Mouse (Mus musculus) midbrain, embryonic 16.5 days (tissue): ENCODE measurements around the gene Spata5. TPM values are rescaled to one million over a fixed set of nuclear protein-coding genes. Genes with fewer than 3 reads are reported as not detected.
"Not testable (repeated sequence)": the region's sequence is repeated elsewhere in the genome, so short reads cannot be mapped to it uniquely, and the experiment has no call there.

ENCODE experiments used
- ATAC-seq: fragments of 200-750 bp; cut with Nextera tagmentation; 2 replicates; pipeline ENCODE4 v1.8.0; 2017; ENCODE audit warnings: moderate TSS enrichment
- H3K27ac ChIP-seq: fragments of 300-500 bp; sonication (generic); 2 replicates; pipeline ENCODE4 v1.5.1; 2014; ENCODE audit warnings: mild to moderate bottlenecking, low read length, mixed read lengths
- H3K27me3 ChIP-seq: fragments of 300-500 bp; sonication (generic); 2 replicates; pipeline ENCODE4 v1.6.1; 2014; ENCODE audit warnings: low read depth, low read length, mixed read lengths; ENCODE audit not compliant: control insufficient read depth, insufficient read depth
- H3K36me3 ChIP-seq: fragments of 300-500 bp; sonication (generic); 2 replicates; pipeline ENCODE4 v1.6.1; 2014; ENCODE audit warnings: mild to moderate bottlenecking, low read length, moderate library complexity, mixed read lengths; ENCODE audit not compliant: control insufficient read depth, insufficient read depth
- H3K4me1 ChIP-seq: fragments of 300-500 bp; sonication (generic); 2 replicates; pipeline ENCODE4 v1.6.1; 2014; ENCODE audit warnings: mild to moderate bottlenecking, low read length, mixed read lengths; ENCODE audit not compliant: control insufficient read depth, insufficient read depth
- H3K4me2 ChIP-seq: fragments of 300-500 bp; sonication (generic); 2 replicates; pipeline ENCODE4 v1.6.1; 2014; ENCODE audit warnings: mild to moderate bottlenecking, low read length, mixed read lengths
- H3K4me3 ChIP-seq: fragments of 300-500 bp; sonication (generic); 2 replicates; pipeline ENCODE4 v1.5.1; 2014; ENCODE audit warnings: low read depth, mild to moderate bottlenecking, low read length, moderate library complexity, mixed read lengths
- H3K9ac ChIP-seq: fragments of 300-500 bp; sonication (generic); 2 replicates; pipeline ENCODE4 v1.6.1; 2014; ENCODE audit warnings: low read depth, low read length, mixed read lengths
- H3K9me3 ChIP-seq: fragments of 300-500 bp; sonication (generic); replicated peaks from 2 replicates; pipeline ENCODE4 v1.6.1; 2014; ENCODE audit warnings: mild to moderate bottlenecking, low read length, mixed read lengths; ENCODE audit not compliant: control insufficient read depth, poor library complexity, severe bottlenecking
- WGBS: fragments of 180-500 bp; shearing (Covaris S2); extraction: QIAGEN DNeasy Blood & Tissue Kit; methylation state at CpG from one replicate; pipeline ENCODE4 v1.1.7; 2014; 5-methylcytosine and 5-hydroxymethylcytosine counted together
- polyA plus RNA-seq: library from polyadenylated mRNA; unstranded; fragments of >200 nt; fragmentation: Nextera tagmentation; extraction: Ambion mirVana; gene quantifications from 2 replicates; pipeline ENCODE4 v1.2.1, GENCODE M21; 2015

Spata5 gene
- polyA plus RNA-seq, 1 experiment from 2014 or later = 30.3 TPM

GRCm38 (mm10) chr3:37510055-37511032 lies 90.6 kb downstream of the Spata5 start:
- H3K9ac ChIP-seq = no peak overlapping the region
- WGBS = 86% methylated on average over 7 of the region's 7 CpGs
- no peaks in the 10 kb centered on the region for H3K36me3 ChIP-seq
- H3K4me2 ChIP-seq = no peak overlapping the region
- H3K27ac ChIP-seq = no peak overlapping the region
- no peak overlapping the region for H3K4me3 ChIP-seq
- no peaks in the 10 kb centered on the region for H3K27me3 ChIP-seq
- no peaks in the 10 kb centered on the region for H3K4me1 ChIP-seq
- no peak for ATAC-seq
- no peaks in the 10 kb centered on the region for H3K9me3 ChIP-seq

DNA sequence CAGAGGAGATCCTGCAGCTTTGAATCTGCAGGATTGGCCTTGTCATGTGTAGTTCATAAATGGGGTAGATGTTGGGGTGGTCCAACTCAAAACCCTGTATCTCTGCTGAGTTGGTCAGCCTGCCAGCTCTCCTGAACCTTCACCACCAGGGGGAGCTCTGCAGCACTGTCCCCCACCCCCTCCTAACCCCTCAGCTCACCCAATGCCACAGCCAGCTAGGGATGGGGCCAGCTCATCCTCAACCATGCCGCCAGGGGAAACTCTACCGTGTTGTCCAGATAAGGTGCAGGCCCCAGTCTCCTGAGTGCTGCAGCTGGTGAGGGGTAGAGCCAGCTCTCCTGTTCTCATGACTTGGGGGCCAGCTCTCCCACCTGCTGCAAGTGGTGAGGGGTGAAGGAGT lies 95.8 kb downstream of the Spata5 start:
- Histone ChIP-seq H3K4me2 (no peak overlapping the region), H3K4me3 (no peak overlapping the region), H3K9ac (no peak overlapping the region), H3K27me3 (no peaks in the 10 kb centered on the region), H3K27ac (no peak overlapping the region), H3K4me1 (no peaks in the 10 kb centered on the region), H3K36me3 (no peaks in the 10 kb centered on the region), H3K9me3 (no peaks in the 10 kb centered on the region)
- 23% methylated on average over 2 of the region's 2 CpGs for WGBS
- ATAC-seq = no peak

DNA sequence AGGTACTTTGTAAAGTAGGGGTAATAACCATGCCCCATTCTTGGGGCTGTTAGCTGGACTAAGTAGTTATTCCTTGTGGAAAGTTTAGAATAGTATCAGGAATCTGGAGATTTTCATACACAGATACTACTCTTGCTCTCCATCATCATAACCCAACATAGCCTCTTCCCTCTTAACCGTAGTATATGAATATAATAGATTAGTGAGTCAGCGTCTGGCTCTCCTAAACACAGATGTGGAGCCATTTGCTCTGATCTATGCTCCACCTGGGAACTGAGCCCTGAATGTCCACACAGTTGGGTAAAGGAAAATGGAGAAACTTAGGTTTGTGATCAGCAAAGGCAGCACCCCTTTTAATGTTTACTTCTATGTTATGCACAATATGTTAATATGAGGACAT lies 96.7 kb downstream of the Spata5 start:
- Histone ChIP-seq H3K4me1 (no peaks in the 10 kb centered on the region), H3K9ac (no peak overlapping the region), H3K9me3 (no peaks in the 10 kb centered on the region), H3K27me3 (no peaks in the 10 kb centered on the region), H3K27ac (no peak overlapping the region), H3K36me3 (no peaks in the 10 kb centered on the region), H3K4me3 (no peak overlapping the region), H3K4me2 (no peak overlapping the region)
- ATAC-seq = no peak
- 96% methylated on average over 2 of the region's 2 CpGs for WGBS

DNA sequence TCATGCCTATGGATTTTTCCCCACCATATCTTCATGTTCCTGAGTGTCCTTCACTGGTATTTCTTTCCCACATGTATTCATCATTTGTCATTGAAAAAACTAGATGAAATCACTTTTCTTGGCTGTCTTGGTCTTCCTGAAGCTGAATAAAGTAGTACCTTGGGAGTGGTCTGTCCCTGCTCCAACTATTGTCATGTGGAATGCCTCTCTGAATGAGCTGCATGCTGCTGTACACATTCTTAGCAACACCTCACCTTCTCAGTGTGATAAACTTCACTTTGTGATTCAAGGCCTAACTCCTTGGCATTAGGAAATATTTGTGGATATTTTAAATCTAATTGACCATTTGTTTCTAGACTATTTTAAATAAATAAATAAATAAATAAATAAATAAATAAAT lies 98.9 kb downstream of the Spata5 start:
- no peak overlapping the region for H3K4me2 ChIP-seq
- H3K36me3 ChIP-seq = no peaks in the 10 kb centered on the region
- no peak for ATAC-seq
- H3K4me3 ChIP-seq = no peak overlapping the region
- no peaks in the 10 kb centered on the region for H3K27me3 ChIP-seq
- H3K9me3 ChIP-seq = no peaks in the 10 kb centered on the region
- H3K4me1 ChIP-seq = no peaks in the 10 kb centered on the region
- H3K27ac ChIP-seq = no peak overlapping the region
- no peak overlapping the region for H3K9ac ChIP-seq

DNA sequence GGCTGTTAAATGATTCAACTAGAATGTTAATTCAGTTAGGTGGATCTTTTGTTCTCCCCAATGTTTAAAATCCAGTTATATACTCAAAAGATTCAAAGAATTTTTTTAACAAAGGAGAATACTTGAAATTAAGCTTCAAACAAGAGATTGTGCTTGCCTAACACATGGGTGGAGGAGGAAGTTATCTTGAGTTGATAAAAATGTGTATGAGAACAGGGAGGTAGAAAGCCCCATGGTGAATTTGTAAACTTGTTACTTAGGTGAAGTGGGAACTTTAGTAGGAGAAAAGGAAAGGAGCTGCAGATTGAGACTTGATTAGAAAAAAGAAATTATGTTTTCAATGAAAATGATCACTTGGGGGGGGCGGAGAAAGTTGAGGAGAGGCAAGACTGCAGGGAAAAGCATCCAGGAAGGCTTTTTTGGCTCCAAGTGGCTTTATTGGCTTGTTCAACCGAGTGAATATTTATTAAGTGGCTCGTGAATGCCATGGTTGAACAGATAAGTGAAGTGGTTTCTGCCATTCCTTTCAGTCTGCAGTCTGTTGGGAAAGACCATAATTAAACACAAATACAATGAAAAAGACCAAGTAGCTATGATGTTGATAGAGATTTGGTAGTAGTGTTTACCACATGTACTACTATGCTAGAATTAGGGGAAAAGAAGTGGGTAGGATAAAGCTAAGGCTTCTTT lies 100.8 kb downstream of the Spata5 start:
- ATAC-seq = no peak
- no peaks in the 10 kb centered on the region for H3K4me1 ChIP-seq

GRCm38 (mm10) chr3:37532079-37532478 lies 112.4 kb downstream of the Spata5 start:
- H3K9me3 ChIP-seq = peaks cover 4% of the 10 kb centered on the region; the same call in 1 of the 2 replicates
- H3K4me1 ChIP-seq = no peaks in the 10 kb centered on the region
- no peak overlapping the region for H3K4me2 ChIP-seq
- H3K27ac ChIP-seq = no peak overlapping the region
- H3K9ac ChIP-seq = no peak overlapping the region
- H3K4me3 ChIP-seq = no peak overlapping the region
- no peaks in the 10 kb centered on the region for H3K36me3 ChIP-seq
- ATAC-seq = no peak
- no peaks in the 10 kb centered on the region for H3K27me3 ChIP-seq

More for the DNA sequence above, 100.8 kb downstream of the Spata5 start:
- no peak overlapping the region for H3K4me2 ChIP-seq
- H3K36me3 ChIP-seq = no peaks in the 10 kb centered on the region
- no peaks in the 10 kb centered on the region for H3K27me3 ChIP-seq
- no peaks in the 10 kb centered on the region for H3K9me3 ChIP-seq
- H3K4me3 ChIP-seq = no peak overlapping the region
- no peak overlapping the region for H3K27ac ChIP-seq
- 74% methylated on average over 3 of the region's 3 CpGs for WGBS
- no peak overlapping the region for H3K9ac ChIP-seq

GRCm38 (mm10) chr3:37540701-37541100 lies 121.0 kb downstream of the Spata5 start:
- not testable (repeated sequence) for H3K27me3 ChIP-seq, H3K9me3 ChIP-seq, ATAC-seq, H3K36me3 ChIP-seq, H3K4me3 ChIP-seq, H3K9ac ChIP-seq, H3K27ac ChIP-seq, H3K4me2 ChIP-seq, H3K4me1 ChIP-seq
- WGBS = 98% methylated on average over 2 of the region's 2 CpGs

DNA sequence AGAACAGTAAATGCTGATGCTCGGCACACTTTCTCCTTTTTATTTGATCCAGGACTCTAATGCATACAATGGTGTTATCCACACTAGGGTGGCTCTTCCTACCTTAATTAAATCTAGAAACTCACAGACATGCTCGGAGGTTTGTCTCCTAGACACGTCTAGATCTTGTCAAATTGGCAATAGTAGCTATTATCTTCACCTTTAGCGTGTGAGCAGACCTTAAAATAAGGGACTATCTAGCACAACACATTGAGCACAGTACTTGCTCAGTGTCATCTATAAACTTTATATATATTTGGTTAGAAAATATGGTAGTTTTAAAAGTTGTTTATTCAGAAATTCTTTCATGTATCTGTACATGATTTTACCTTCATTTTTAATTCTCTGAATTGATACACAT lies 126.7 kb downstream of the Spata5 start:
- no peak overlapping the region for H3K9ac ChIP-seq
- H3K27ac ChIP-seq = no peak overlapping the region
- no peaks in the 10 kb centered on the region for H3K27me3 ChIP-seq
- no peaks in the 10 kb centered on the region for H3K4me1 ChIP-seq
- H3K36me3 ChIP-seq = no peaks in the 10 kb centered on the region
- no peaks in the 10 kb centered on the region for H3K9me3 ChIP-seq
- 88% methylated on average over 4 of the region's 4 CpGs for WGBS
- no peak overlapping the region for H3K4me2 ChIP-seq
- ATAC-seq = no peak
- H3K4me3 ChIP-seq = no peak overlapping the region

GRCm38 (mm10) chr3:37550190-37550589 lies 130.5 kb downstream of the Spata5 start:
- Histone ChIP-seq H3K9me3 (no peaks in the 10 kb centered on the region), H3K27me3 (no peaks in the 10 kb centered on the region), H3K36me3 (no peaks in the 10 kb centered on the region), H3K4me1 (no peaks in the 10 kb centered on the region), H3K4me2 (no peak overlapping the region), H3K4me3 (no peak overlapping the region), H3K9ac (no peak overlapping the region), H3K27ac (no peak overlapping the region)
- WGBS = 88% methylated on average over 3 of the region's 3 CpGs
- no peak for ATAC-seq
